Mouse (Mus musculus) inflammation-experienced regulatory T-cells, adult 6 months (primary cell): ENCODE data around the gene Rfxank. TPM values are rescaled to one million over a fixed set of nuclear protein-coding genes. Genes with fewer than 3 reads are reported as not detected.

Experiments used
- ATAC-seq: one replicate; pipeline ENCODE4 v1.8.0; 2017
- polyA plus RNA-seq, 3 experiments: library from polyadenylated mRNA; unstranded; fragments of 100-300 nt; shearing (Covaris generic); gene quantifications; one replicate each; pipeline ENCODE4 v1.2.1; 2017

The Rfxank gene
- polyA plus RNA-seq, 3 experiments from 2014 or later = 36.6 to 71.1 (median 66.0) TPM

DNA sequence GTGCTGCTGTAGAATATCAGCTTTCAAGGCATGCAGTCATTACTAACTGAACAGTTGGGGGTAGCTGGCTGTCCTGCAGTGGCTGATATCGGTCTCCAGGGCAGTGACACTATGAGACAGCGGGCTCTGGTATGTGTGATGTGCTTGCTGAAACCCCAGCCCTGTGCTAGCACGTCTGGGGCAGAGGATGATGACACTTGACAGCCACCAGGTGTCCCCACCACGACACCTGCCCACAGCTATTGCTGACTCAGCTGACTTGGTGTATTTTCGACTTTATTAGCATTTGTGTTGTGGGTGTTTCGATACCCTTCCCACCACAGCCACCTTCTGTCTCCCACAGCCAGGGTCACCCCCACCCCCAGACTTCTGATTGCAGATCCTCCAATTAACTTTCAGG lies 34.4 kb downstream of the Rfxank start:
- ATAC-seq = peak; percentile 82

DNA sequence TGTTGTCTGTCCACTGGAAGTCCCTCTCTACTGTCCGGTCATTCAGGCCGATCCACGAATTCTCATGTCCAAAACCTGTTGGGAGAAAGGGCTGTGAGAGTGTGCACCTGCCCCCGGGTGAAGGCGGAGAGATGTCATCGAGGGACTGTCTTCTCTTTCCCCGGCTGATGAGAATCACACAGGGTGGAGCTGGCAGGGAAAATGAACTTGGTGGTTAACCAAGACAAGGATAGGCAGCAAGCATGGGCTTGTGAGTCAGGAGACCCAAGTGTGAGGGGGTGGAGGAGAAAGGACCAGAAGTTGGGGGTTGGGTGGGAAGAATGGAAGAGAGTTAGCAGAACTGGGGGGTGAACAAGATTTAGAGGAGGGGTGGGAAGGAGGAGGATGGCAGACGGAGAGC lies 38.7 kb downstream of the Rfxank start:
- no peak for ATAC-seq

DNA sequence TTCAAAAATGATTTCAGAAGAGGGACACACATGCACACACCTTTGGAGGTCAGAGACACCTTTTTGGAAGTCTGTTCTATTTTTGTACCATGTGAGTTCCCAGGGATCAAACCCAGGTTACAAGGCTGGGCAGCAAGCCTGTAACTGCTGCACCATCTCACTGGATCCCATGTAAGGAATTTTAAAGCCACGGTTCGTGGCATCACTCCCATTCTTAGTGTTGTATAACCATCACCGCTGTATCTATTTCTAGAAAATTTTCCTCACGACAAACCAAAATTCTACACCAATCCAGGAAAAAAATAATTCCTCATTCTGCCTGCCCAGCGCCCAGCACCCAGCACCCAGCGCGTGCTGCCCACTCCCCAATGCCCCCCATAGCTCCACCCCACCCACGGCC lies 39.7 kb downstream of the Rfxank start:
- no peak for ATAC-seq

DNA sequence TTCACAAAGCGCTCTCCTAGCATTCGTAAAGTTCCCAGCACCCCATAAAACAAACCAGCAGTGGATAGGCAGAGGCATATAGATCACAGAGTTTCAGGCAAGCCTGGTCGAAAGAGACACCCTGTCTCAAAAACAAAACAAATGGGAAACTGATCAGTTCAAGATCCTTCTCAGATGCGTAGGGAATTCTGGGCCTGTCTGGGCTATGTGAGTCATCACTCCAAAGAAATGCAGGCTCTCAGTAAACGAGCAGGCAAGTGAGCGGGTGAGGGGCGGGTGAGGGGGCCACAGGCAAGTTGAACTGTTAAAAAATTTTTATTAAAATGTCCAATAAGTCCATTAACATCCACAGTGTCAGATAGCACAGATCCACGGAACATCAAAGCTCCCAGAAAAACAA lies 46.2 kb downstream of the Rfxank start:
- no peak for ATAC-seq

DNA sequence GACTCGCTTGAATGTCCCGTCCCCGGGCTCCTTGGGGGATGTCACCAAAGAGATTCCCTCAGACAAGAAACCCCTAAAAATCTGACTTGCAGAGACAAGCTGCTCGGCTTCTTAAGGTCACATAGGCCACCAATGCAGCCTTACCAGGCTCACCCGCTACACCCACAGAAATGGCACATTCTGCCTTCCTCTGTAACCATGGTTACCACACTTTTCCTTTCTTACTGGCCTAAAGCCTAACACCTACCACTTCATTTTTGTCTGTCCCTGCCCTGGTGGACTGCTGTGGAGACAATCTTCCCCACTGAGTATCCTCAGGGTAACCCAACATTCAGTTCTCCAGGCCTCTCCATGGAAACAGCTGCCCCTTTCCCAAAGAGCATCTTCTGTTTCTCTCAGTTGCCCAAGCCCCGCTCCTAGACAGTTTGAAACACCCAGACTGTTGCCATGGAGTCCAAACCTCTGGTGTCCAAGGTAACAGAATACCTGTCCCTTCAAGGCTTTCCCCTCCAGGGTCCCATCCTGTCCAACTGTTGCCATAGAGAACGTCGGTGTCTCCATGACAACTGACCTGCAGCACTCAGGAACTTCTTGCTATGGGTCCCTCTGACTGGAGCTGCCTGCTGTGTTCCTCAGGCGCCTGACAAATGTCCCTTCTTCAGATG lies 49.5 kb downstream of the Rfxank start:
- no peak for ATAC-seq

DNA sequence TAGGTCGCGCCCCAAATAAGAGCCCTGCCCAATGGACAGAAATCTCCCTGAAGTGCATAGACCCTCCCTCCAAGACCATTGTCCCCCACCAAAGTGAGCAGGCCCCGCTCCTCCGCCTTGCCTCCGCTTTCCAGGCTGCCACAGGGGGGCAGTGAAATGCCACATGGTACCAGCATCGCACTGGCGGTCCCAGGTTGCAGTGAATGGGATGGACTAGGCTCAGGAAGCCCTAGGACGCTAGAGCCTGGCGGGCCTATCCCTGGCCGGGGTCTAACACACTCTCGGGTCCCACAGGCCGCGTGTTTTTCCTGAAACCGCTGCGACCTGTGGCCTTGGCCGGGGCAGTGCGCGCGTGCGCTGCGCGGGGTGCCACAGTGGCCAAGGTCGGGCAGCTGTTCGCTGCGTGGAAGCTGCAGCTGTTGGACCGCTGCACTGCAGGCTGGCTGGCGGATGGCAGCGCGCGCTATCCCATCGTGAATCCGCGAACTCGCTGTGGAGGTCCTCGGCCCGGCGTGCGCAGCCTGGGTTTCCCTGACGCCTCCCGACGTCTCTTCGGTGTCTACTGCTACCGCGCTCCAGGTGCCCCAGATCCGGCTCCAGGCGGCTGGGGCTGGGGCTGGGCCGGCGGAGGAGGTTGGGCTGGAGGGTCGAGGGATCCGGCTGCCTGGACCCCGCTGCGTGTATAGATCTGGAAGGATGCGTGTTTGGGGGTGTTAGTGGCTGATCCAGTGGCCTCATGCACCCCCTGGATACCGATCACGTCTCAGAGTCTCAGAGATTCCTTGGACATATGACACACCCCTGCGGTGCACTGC lies 50.9 kb downstream of the Rfxank start:
- no peak for ATAC-seq

DNA sequence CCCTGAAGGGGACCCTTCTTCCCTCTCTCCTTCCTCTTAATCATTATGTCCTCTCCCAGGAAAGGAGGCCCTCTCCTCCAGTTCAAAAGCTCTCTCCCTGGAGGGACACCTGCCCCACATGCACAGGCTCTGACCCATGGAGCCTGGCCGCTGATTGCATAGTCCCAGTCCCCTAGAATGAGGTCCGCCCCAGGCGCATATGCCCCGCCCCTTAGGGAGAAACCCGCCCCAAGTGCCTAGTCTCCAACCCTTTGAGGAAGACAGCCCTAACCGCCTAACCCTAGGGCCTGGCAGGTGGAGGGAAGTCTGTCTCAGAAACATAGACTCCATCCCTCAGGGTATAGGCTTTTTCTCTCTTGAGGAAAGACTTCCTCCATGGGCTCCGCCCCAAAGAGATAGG lies 51.7 kb downstream of the Rfxank start:
- ATAC-seq = no peak

DNA sequence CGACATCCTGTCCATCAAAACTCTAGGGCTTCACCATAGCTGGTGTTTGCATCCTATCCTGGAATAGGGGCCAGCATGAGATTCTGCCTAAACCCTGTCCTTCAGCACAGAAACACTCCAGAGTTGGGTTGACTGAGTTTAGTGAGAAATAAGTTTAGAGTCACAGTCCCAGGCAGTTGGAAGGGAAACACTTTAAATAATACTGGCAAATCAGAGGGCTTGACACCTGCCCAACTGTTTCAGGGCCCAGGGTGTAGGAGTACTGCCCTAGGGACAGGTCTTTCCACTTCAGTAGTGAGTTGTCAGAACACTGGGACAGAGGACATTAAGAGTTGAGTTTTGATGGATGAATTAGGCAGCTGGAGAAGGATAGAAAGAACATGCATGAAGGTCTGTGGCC lies 52.8 kb downstream of the Rfxank start:
- no peak for ATAC-seq

DNA sequence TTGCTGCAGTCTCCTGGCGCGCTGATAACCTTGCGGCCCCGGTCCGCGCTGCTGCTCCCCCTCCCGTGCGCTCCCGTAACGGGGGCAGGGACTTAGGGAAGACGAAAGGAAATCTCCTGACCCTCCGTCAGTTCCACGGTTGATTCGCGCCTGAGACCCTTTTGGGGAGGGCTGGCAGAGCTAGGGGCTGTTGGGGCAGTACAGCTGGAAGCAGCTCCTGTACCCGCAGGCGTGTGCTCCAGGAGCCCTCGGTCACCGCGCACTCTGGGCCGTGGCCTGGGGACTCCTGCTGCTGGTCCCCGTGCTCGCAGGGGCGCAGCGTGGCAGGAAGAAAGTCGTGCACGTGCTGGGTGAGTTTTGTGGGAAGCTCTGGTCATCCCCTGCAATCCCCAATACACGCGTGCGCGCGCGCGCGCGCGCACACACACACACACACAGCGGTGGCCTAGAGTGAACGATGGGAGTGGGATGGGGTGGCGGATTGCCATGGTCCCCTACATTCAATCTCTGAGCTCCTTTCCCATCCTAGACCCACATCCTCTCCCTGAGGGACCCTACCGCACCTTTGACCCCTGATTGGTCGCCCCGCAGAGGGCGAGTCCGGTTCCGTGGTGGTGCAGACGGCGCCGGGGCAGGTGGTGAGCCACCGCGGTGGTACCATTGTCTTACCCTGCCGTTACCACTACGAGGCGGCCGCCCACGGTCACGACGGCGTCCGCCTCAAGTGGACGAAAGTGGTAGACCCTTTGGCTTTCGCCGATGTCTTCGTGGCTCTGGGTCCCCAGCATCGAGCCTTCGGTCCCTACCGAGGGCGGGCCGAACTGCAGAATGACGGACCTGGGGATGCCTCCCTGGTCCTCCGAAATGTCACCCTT lies 54.5 kb downstream of the Rfxank start:
- no peak for ATAC-seq

DNA sequence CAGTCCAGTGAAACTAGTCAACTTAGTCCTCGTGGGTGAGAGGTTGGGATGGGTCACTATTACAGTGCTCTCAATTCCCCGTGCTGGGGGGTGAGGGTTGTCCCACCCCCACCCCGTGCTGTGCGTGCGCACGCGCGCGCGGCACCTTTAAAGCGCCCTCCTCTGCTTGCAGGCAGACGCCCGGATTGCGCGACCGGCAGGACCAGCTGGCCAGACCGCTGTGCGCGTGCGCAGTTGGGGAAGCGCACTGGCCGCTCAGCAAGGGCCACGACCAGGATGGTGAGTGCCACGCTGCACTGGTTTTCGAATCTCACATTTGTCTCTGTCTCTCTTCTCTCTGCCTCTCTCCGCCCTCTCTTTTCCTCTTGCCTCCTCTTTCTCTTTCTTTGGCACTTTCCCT lies 55.7 kb downstream of the Rfxank start, which contains the start of gene Hapln4:
Hapln4 (plus strand) TSS at position 173 of the 400 bp plus-strand sequence.
- no peak for ATAC-seq

DNA sequence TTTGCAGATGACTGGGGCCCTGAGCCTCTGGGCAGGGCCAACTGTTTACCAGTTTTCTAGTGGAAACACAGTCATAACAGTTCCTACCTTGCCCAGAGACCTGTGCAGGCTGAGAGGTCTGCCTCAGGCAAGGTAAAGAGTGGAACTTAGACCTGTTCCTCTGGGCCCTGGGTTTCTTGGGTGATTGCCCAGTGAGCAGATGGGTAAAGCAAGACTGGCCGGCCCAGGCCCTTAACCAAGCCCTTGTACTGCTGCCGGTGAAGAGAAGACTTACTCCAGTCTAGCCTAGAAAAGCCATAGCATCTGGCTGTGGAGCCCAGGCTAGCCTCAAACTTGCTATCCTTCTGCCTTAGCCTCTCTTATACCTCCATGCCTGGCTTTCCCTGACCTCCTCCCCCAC lies 57.0 kb downstream of the Rfxank start:
- no peak for ATAC-seq

Other genes starting within 250 kb of the Rfxank start
- gene Tssk6, start 237.0 kb downstream of the Rfxank start, polyA plus RNA-seq = 1 to 10 TPM in 1 of 3 experiments, under 1 TPM in 1, not detected in 1; 0.35 to 1.2 TPM
- 100 to 1,000 TPM; 194 to 284 (median 245) TPM for gene Ndufa13, start 236.6 kb downstream of the Rfxank start, polyA plus RNA-seq
- gene Yjefn3, start 236.4 kb downstream of the Rfxank start, polyA plus RNA-seq = 1 to 10 TPM in 1 of 3 experiments, under 1 TPM in 1, not detected in 1; 0.56 to 1.1 TPM
- gene Gatad2a, start 142.8 kb downstream of the Rfxank start, polyA plus RNA-seq = 10 to 100 TPM; 20.1 to 29.0 (median 23.2) TPM
- 10 to 100 TPM; 35.3 to 56.2 (median 45.5) TPM for gene Mau2, start 96.4 kb downstream of the Rfxank start, polyA plus RNA-seq
- gene Sugp1, start 96.3 kb downstream of the Rfxank start, polyA plus RNA-seq = 10 to 100 TPM; 38.0 to 52.9 (median 52.6) TPM
- under 1 TPM in 2 of 3 experiments, not detected in 1; 0.59 to 0.94 TPM for gene Tm6sf2, start 66.2 kb downstream of the Rfxank start, polyA plus RNA-seq
- not detected for gene Hapln4, start 55.7 kb downstream of the Rfxank start, polyA plus RNA-seq
- gene Ncan, start 18.3 kb downstream of the Rfxank start, polyA plus RNA-seq = not detected
- 10 to 100 TPM; 37.8 to 49.3 (median 40.1) TPM for gene Nr2c2ap, start 7.8 kb downstream of the Rfxank start, polyA plus RNA-seq
- 10 to 100 TPM; 83.2 to 86.8 (median 86.6) TPM for gene Borcs8, start 345 bp upstream of the Rfxank start, polyA plus RNA-seq
- gene Mef2b, start 557 bp upstream of the Rfxank start, polyA plus RNA-seq = 1 to 10 TPM in 1 of 3 experiments, under 1 TPM in 2; 0.29 to 2.2 (median 0.36) TPM
- gene Tmem161a, start 33.2 kb upstream of the Rfxank start, polyA plus RNA-seq = 10 to 100 TPM; 20.8 to 30.3 (median 23.3) TPM
- gene Slc25a42, start 73.2 kb upstream of the Rfxank start, polyA plus RNA-seq = 10 to 100 TPM in 2 of 3 experiments, 1 to 10 TPM in 1; 5.1 to 15.7 (median 11.2) TPM
- 10 to 100 TPM; 12.6 to 23.3 (median 20.8) TPM for gene Sugp2, start 95.1 kb upstream of the Rfxank start, polyA plus RNA-seq
- 1 to 10 TPM; 6.0 to 9.0 (median 6.4) TPM for gene Armc6, start 95.3 kb upstream of the Rfxank start, polyA plus RNA-seq
- under 1 TPM in 2 of 3 experiments, not detected in 1; 0.39 to 0.81 TPM for gene Homer3, start 143.7 kb upstream of the Rfxank start, polyA plus RNA-seq
- gene Ddx49, start 163.3 kb upstream of the Rfxank start, polyA plus RNA-seq = 10 to 100 TPM; 46.0 to 58.6 (median 51.4) TPM
- 100 to 1,000 TPM; 303 to 304 (median 304) TPM for gene Cope, start 163.4 kb upstream of the Rfxank start, polyA plus RNA-seq
- not detected for gene Cers1, start 176.6 kb upstream of the Rfxank start, polyA plus RNA-seq
- under 1 TPM in 2 of 3 experiments, not detected in 1; 0.41 to 0.55 TPM for gene Gdf1, start 190.7 kb upstream of the Rfxank start, polyA plus RNA-seq
- 10 to 100 TPM; 13.6 to 17.4 (median 14.2) TPM for gene Upf1, start 214.1 kb upstream of the Rfxank start, polyA plus RNA-seq
- under 1 TPM in 2 of 3 experiments, not detected in 1; 0.24 to 0.40 TPM for gene Comp, start 234.4 kb upstream of the Rfxank start, polyA plus RNA-seq